Mouse (Mus musculus) heart, postnatal 25 days (tissue): ENCODE measurements at regions not wholly inside any gene's neighbourhood (a gene's known extent, or its start where the extent isn't known, plus 50 kb on each side); places are given as distances from the start of the nearest gene placed in this dataset.

Experiments used
- DNase-seq: peaks from one replicate; pipeline ENCODE4 v3.0.0; 2022; ENCODE audit warnings: low spot score
- intact Hi-C: fragments of 180-260 bp; cut with DNase I; formaldehyde crosslinking; loops from one replicate; pipeline ENCODE4 v1.15.1; 2025

GRCm38 (mm10) chr8:23504704-23505103 is 1093.5 kb downstream of the Mrps31 start:
- peak; percentile 11 for DNase-seq
- intact Hi-C loops: loop anchor here (2.0 kb wide), 1 partner anchor 156 kb away; no protein-coding TSS in a partner anchor

GRCm38 (mm10) chr8:23505216-23505615 is 1094.1 kb downstream of the Mrps31 start:
- intact Hi-C loops: loop anchor here (2.0 kb wide), 1 partner anchor 156 kb away; no protein-coding TSS in a partner anchor
- DNase-seq: no peak

GRCm38 (mm10) chr8:23505966-23506365 is 1094.8 kb downstream of the Mrps31 start:
- DNase-seq: no peak
- intact Hi-C loops: loop anchor here (2.0 kb wide), 1 partner anchor 157 kb away; no protein-coding TSS in a partner anchor

DNA sequence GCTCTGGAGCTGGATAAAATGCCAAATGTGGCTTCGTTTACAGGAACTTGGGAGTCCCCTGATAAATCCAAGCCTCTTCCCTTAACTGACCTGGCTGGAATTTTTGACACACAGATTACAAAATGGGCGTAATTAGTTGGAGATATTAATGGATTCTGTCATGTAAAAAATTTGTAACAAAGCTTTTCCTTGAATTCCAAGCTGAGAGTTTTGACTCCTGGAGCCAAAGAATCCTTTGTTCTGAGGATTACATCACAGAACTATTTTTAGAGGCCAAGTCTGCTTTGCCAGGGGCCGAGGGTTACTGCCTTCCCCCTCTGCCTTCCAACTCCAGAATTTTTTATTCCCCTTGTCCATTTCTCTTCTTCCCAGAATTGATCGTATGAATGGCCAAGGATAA is 1096.5 kb downstream of the Mrps31 start:
- intact Hi-C loops: no loop called here
- DNase-seq: no peak

DNA sequence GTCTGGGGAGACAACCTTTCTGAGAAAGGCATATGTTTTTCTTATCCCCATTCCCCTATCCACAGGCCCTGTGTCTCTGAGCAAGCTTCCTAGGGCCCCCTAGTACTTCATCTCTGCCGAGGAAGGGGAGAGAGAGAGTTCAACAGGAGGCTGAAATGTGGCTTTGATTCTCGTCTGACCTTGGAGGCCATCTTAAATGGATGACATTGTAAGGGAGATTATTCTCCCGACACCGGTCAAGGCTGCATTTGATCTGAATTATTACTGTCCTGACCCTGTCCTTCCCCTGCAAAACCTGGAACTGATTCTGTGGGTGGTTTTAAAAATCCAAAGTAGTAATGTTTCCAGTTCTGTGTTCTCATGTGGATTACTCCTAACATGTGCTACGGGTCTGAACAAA is 1098.9 kb downstream of the Mrps31 start:
- DNase-seq: no peak
- intact Hi-C loops: no loop called here

- intact Hi-C loops: no loop called here
- DNase-seq: no peak
Observed at GRCm38 (mm10) chr8:23510561-23510960, 1099.4 kb downstream of the Mrps31 start.

DNA sequence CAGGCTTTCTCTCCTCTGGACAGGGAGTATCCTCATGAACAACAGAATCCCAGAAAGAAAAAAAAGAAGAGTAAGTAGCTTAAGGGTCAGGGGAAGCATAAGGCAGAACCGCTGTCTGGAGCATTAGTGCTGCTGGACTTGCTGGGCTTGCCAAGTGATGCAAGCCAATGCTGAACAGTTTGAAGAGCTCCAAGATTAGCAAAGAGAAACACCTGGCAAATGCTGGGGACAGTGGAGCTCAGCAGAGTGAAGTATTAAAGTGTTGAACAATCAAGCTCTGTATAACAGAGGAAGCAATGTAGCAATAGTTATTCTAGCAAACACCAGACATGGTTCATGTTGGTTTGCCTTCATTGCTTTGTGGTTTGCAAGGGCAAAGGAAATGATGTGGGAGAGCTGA is 1100.1 kb downstream of the Mrps31 start:
- DNase-seq: no peak
- intact Hi-C loops: no loop called here

- intact Hi-C loops: no loop called here
- DNase-seq: no peak
Observed at GRCm38 (mm10) chr8:23511792-23512191, 1100.6 kb downstream of the Mrps31 start.

DNA sequence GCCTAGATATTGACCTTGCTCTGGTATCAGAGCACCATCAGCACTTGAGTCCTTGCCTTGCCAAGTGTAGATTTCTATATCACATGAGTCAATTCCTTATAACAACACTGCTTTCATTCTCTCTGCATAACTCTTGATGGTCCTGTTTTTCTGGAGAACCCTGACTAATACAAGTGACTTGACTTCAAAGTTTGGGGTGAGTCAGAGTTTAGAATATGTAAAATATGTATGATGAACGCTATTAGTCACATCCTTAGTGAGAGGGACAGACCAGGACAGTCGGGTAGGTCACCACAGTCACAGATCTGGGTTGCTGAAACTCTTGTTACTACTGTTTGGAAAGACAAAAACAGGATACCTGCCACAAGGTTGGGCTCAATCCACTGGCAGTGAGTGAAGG is 1105.3 kb downstream of the Mrps31 start:
- no peak for DNase-seq
- intact Hi-C loops: no loop called here

GRCm38 (mm10) chr8:23531551-23532142 is 1120.5 kb downstream of the Mrps31 start:
- intact Hi-C loops: loop anchor here (1.0 kb wide), 1 partner anchor 187 kb away; no protein-coding TSS in a partner anchor

GRCm38 (mm10) chr8:23537681-23538359 is 1126.7 kb downstream of the Mrps31 start:
- DNase-seq: no peak
- intact Hi-C loops: no loop called here

More at GRCm38 (mm10) chr8:23531551-23532142, 1120.5 kb downstream of the Mrps31 start:
- no peak for DNase-seq

- intact Hi-C loops: no loop called here
Observed at GRCm38 (mm10) chr8:23553565-23554473, 1142.7 kb downstream of the Mrps31 start.

DNA sequence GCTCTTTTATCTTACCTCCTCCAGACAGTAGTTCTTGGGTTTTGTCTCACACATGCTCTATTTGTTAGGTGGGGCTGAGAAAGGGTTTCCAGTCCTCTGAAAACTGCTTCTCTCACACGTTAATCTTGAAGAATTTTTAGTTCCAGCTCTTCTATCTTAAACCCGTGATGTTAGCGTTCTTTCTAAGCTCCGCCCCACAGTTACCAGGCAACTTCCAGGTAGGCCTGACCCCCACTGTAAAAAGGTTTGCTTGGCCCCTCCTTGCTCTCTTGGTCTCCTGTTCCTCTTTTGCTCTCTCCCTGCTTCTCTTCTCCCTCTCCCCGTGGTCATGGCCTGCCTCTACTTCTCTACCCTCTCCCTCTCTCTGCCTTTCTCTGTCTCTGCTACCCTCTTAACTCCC is 1149.7 kb downstream of the Mrps31 start:
- intact Hi-C loops: no loop called here
- no peak for DNase-seq

More at GRCm38 (mm10) chr8:23553565-23554473, 1142.7 kb downstream of the Mrps31 start:
- no peak for DNase-seq

DNA sequence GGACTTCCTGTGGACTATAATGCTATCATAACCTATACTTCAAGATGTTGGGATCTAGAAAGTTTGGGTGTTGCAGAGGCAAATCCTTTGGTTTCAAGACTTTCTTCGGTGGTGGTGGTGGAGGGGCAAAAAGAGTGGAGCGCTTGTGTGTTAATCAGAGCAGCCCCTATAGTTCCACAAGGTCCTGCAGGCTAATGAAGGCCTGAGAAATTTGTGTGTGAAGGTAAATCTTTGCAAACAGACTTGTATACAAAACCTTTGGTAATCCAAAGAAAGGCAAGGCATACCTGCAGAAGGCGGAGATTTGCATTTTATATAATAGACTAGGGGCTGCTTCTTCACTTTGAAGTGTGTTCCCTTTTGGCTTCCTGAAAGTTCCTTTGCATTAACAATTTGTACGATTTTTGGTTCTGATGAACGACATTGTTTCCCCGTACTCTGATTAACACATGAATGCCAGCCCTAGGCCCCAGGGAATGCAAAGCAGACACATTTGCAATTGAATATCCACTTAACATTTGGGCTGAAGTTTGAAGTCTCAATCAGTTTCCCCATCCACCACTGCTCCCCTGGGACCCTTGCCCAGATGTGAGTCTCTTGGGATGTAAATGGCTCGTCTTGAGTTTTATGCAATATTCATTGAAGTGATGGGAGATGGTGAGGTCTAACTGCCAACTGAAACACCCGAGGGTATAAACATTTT is 1150.7 kb downstream of the Mrps31 start:
- no peak for DNase-seq
- intact Hi-C loops: no loop called here

DNA sequence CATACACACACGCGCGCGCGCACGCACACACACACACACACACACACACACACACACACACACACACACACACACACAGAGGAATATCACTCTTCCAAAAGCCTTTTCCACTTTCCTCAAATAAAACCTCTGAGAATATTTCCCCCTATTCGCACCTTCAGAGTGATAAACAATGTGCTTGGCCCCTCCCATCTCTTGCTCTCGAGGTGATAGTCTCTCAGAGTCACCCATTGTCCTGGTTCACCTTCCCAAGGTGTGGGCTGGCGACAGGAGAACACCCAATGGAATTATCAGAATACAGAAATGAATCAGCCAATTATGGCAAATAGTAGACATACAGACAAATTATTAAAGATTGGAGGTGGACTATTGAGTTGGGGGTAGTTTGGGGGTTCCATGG is 1151.3 kb downstream of the Mrps31 start:
- intact Hi-C loops: no loop called here
- no peak for DNase-seq

DNA sequence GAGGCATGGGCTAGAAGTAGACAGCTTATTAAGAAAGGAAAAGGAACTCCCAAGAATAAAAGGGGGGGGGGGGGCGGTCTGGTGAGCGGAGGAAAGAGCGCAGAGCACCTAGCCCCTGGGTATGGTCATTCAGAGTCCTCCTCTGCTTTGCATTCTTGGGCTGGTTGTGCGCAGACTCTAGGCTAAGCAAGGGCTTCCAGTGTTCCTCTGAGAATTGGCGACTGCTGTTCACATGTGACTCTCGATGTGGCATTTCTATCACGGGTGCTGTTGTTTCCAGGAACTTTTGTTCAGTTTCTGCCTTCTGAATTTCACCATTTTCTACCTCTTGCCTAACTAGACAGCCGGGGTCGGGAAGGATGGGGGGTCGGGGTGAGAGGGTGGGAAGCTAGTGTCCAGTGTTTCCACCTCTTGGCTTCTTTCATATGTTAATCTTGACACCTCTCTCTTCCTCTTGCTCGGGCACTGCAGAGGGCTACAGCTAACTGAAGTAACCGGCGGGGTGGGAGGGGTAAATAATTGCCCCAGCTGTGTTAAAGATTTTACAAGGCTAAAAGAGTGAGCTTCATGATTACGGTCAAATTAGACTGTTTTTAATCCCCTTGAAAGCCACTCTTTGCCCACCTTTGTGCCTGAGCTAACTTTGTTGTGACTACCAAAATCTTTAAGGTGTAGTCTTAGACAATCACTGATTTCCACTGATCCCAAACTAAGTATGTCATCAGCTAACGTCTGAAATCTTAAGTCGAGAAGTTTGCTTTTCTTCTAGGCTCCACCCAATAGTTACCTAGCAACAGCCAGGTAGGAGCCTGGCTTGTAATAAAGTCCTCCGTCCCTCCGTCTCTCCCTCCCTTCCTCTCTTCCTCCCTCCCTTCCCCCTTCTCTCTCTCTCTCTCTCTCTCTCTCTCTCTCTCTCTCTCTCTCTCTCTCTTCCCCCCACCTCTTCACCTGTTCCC is 1152.2 kb downstream of the Mrps31 start:
- intact Hi-C loops: no loop called here
- no peak for DNase-seq

DNA sequence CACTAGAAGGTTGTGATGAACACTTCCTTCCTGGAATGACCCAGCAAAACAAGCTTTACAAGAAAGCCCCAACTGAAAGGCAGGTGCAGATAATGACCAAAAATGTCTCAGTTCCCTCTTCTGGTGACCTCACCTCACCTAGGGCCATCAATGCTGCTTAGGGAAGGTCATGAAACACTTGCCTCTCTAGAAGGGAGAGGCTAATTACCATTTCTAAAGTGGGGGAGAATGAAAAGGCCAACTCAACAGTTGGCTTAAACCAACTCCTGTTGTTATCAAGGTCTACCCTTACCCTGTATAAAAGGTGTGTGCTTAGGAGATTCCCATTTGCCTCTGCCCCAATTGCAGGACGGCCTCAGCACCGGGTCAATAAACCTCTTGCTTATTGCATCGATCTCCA is 1156.7 kb downstream of the Mrps31 start:
- DNase-seq: no peak
- intact Hi-C loops: no loop called here

GRCm38 (mm10) chr8:23571338-23571737 is 1154.3 kb downstream of the Adam3 start:
- DNase-seq: no peak
- intact Hi-C loops: no loop called here

DNA sequence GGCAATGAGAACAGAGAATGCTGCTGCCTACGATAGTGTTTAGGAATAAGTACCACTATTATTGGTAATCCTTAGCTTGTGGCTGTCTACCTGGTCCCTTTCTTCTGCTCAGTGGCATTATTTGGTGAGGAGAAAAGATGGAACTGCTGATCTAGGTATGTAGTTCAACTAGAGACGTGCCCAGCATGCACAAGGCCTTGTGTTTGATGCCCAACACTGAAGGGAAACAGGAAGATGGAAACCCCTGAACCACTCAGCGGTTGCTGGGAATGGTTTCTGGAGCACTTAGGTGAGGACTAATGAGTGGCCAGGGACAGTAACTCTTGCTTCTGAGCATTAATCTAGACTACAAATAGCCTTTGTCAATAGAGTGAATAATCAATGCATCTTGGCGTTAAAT is 1145.5 kb downstream of the Adam3 start:
- intact Hi-C loops: no loop called here
- no peak for DNase-seq
